Mouse (Mus musculus): ENCODE measurements around the gene Slc39a11. TPM values are rescaled to one million over a fixed set of nuclear protein-coding genes. Genes with fewer than 3 reads are reported as not detected.

The Slc39a11 gene
- polyA plus RNA-seq, 1 experiment from 2014 or later: 21.8 TPM

- peaks cover 13% of the 10 kb centered on the region for H3K4me1 ChIP-seq (ENCODE audit: insufficient read depth)
- H3K4me3 ChIP-seq (ENCODE audit: low read depth, low read length): no peak overlapping the region
- H3K9ac ChIP-seq: no peak overlapping the region
- no peaks in the 10 kb centered on the region for H3K9me3 ChIP-seq (ENCODE audit: low read depth, low read length)
- H3K27ac ChIP-seq (ENCODE audit: low read depth): no peak overlapping the region
- no peak overlapping the region for H3K4me2 ChIP-seq
- TF ChIP-seq CTCF (IDR thresholded peaks at IDR 0.05; ENCODE audit: low read depth): no peak
- DNase-seq (no peak), ATAC-seq (ENCODE audit: insufficient read depth) (no peak)
- H3K36me3 ChIP-seq (ENCODE audit: insufficient read depth): no peaks in the 10 kb centered on the region
- no peaks in the 10 kb centered on the region for H3K27me3 ChIP-seq (ENCODE audit: insufficient read depth, low read length)
- WGBS: 92% methylated on average over 12 of the region's 12 CpGs
Measured at GRCm38 (mm10) chr11:113607556-113607955, 42.3 kb downstream of the Slc39a11 start.

GRCm38 (mm10) chr11:113601616-113602343, 48.1 kb downstream of the Slc39a11 start:
- no peak overlapping the region for H3K4me2 ChIP-seq
- H3K4me1 ChIP-seq (ENCODE audit: insufficient read depth): no peaks in the 10 kb centered on the region
- H3K9ac ChIP-seq: no peak overlapping the region
- H3K9me3 ChIP-seq (ENCODE audit: low read depth, low read length): no peaks in the 10 kb centered on the region
- H3K27ac ChIP-seq (ENCODE audit: low read depth): no peak overlapping the region
- TF ChIP-seq CTCF (IDR thresholded peaks at IDR 0.05; ENCODE audit: low read depth): no peak
- no peaks in the 10 kb centered on the region for H3K36me3 ChIP-seq (ENCODE audit: insufficient read depth)
- H3K27me3 ChIP-seq (ENCODE audit: insufficient read depth, low read length): no peaks in the 10 kb centered on the region
- 62% methylated on average over 12 of the region's 12 CpGs for WGBS
- no peak overlapping the region for H3K4me3 ChIP-seq (ENCODE audit: low read depth, low read length)
- no peak for DNase-seq
- ATAC-seq (ENCODE audit: insufficient read depth): no peak

GRCm38 (mm10) chr11:113600526-113601245, 49.2 kb downstream of the Slc39a11 start:
- H3K4me2 ChIP-seq: no peak overlapping the region
- H3K4me3 ChIP-seq (ENCODE audit: low read depth, low read length): no peak overlapping the region
- DNase-seq (no peak), ATAC-seq (ENCODE audit: insufficient read depth) (no peak)
- H3K27me3 ChIP-seq (ENCODE audit: insufficient read depth, low read length): no peaks in the 10 kb centered on the region
- H3K36me3 ChIP-seq (ENCODE audit: insufficient read depth): no peaks in the 10 kb centered on the region
- no peak for TF ChIP-seq CTCF (IDR thresholded peaks at IDR 0.05; ENCODE audit: low read depth)
- H3K9me3 ChIP-seq (ENCODE audit: low read depth, low read length): no peaks in the 10 kb centered on the region
- H3K27ac ChIP-seq (ENCODE audit: low read depth): no peak overlapping the region
- H3K9ac ChIP-seq: no peak overlapping the region
- no peaks in the 10 kb centered on the region for H3K4me1 ChIP-seq (ENCODE audit: insufficient read depth)
- WGBS: 77% methylated on average over 18 of the region's 18 CpGs

GRCm38 (mm10) chr11:113597632-113598031, 52.2 kb downstream of the Slc39a11 start:
- no peak for TF ChIP-seq CTCF (IDR thresholded peaks at IDR 0.05; ENCODE audit: low read depth)
- no peak for DNase-seq
- Histone ChIP-seq H3K9me3 (ENCODE audit: low read depth, low read length) (no peaks in the 10 kb centered on the region), H3K4me3 (ENCODE audit: low read depth, low read length) (no peak overlapping the region), H3K27ac (ENCODE audit: low read depth) (no peak overlapping the region), H3K4me1 (ENCODE audit: insufficient read depth) (no peaks in the 10 kb centered on the region), H3K36me3 (ENCODE audit: insufficient read depth) (no peaks in the 10 kb centered on the region), H3K27me3 (ENCODE audit: insufficient read depth, low read length) (no peaks in the 10 kb centered on the region), H3K4me2 (no peak overlapping the region), H3K9ac (no peak overlapping the region)
- WGBS: 76% methylated on average over 3 of the region's 3 CpGs
- ATAC-seq (ENCODE audit: insufficient read depth): no peak

GRCm38 (mm10) chr11:113595144-113595543, 54.7 kb downstream of the Slc39a11 start:
- Histone ChIP-seq H3K9me3 (ENCODE audit: low read depth, low read length) (no peaks in the 10 kb centered on the region), H3K4me1 (ENCODE audit: insufficient read depth) (no peaks in the 10 kb centered on the region), H3K4me3 (ENCODE audit: low read depth, low read length) (no peak overlapping the region), H3K36me3 (ENCODE audit: insufficient read depth) (no peaks in the 10 kb centered on the region), H3K9ac (no peak overlapping the region), H3K27me3 (ENCODE audit: insufficient read depth, low read length) (no peaks in the 10 kb centered on the region), H3K4me2 (no peak overlapping the region), H3K27ac (ENCODE audit: low read depth) (no peak overlapping the region)
- ATAC-seq (ENCODE audit: insufficient read depth): no peak
- DNase-seq: no peak
- no peak for TF ChIP-seq CTCF (IDR thresholded peaks at IDR 0.05; ENCODE audit: low read depth)
- WGBS: 79% methylated on average over 5 of the region's 5 CpGs

- H3K4me1 ChIP-seq (ENCODE audit: insufficient read depth): no peaks in the 10 kb centered on the region
- H3K9me3 ChIP-seq (ENCODE audit: low read depth, low read length): no peaks in the 10 kb centered on the region
- H3K27ac ChIP-seq (ENCODE audit: low read depth): no peak overlapping the region
- H3K9ac ChIP-seq: no peak overlapping the region
- TF ChIP-seq CTCF (IDR thresholded peaks at IDR 0.05; ENCODE audit: low read depth): no peak
- H3K27me3 ChIP-seq (ENCODE audit: insufficient read depth, low read length): no peaks in the 10 kb centered on the region
- H3K4me3 ChIP-seq (ENCODE audit: low read depth, low read length): no peak overlapping the region
- H3K4me2 ChIP-seq: no peak overlapping the region
- WGBS: 30% methylated on average over 3 of the region's 3 CpGs
- H3K36me3 ChIP-seq (ENCODE audit: insufficient read depth): no peaks in the 10 kb centered on the region
- ATAC-seq (ENCODE audit: insufficient read depth) (no peak), DNase-seq (no peak)
Measured at GRCm38 (mm10) chr11:113588936-113589335, 60.9 kb downstream of the Slc39a11 start.

GRCm38 (mm10) chr11:113586423-113586822, 63.5 kb downstream of the Slc39a11 start:
- TF ChIP-seq CTCF (IDR thresholded peaks at IDR 0.05; ENCODE audit: low read depth): no peak
- Histone ChIP-seq H3K9ac (no peak overlapping the region), H3K4me3 (ENCODE audit: low read depth, low read length) (no peak overlapping the region), H3K27me3 (ENCODE audit: insufficient read depth, low read length) (no peaks in the 10 kb centered on the region), H3K36me3 (ENCODE audit: insufficient read depth) (no peaks in the 10 kb centered on the region), H3K9me3 (ENCODE audit: low read depth, low read length) (no peaks in the 10 kb centered on the region), H3K4me1 (ENCODE audit: insufficient read depth) (no peaks in the 10 kb centered on the region), H3K27ac (ENCODE audit: low read depth) (no peak overlapping the region), H3K4me2 (no peak overlapping the region)
- ATAC-seq (ENCODE audit: insufficient read depth) (no peak), DNase-seq (no peak)
- 49% methylated on average over 6 of the region's 6 CpGs for WGBS

All from lung, embryonic 14.5 days (tissue).